Mouse (Mus musculus) left cerebral cortex, postnatal 36 days (tissue): ENCODE results near the gene Plppr2. TPM values are rescaled to one million over a fixed set of nuclear protein-coding genes. Genes with fewer than 3 reads are reported as not detected.

ENCODE experiments used
- DNase-seq, 2 experiments: peaks; one replicate each; pipeline ENCODE4 v3.0.0; 2021 to 2022; ENCODE audit warnings: low spot score in 2 of 2, mixed read lengths in 1 of 2
- intact Hi-C: fragments of 180-260 bp; cut with DNase I; formaldehyde crosslinking; loops from one replicate; pipeline ENCODE4 v1.15.1; 2025
- total RNA-seq, 2 experiments: library from RNA; stranded (reverse); gene quantifications; 2 replicates each; pipeline ENCODE4 v1.2.3; 2021

Plppr2 gene
- total RNA-seq, 2 experiments from 2014 or later, result 193 to 201 TPM

GRCm38 (mm10) chr9:21958372-21958771 lies 21.5 kb downstream of the Plppr2 start:
- DNase-seq, result no peak
- intact Hi-C loops, result no loop called here

DNA sequence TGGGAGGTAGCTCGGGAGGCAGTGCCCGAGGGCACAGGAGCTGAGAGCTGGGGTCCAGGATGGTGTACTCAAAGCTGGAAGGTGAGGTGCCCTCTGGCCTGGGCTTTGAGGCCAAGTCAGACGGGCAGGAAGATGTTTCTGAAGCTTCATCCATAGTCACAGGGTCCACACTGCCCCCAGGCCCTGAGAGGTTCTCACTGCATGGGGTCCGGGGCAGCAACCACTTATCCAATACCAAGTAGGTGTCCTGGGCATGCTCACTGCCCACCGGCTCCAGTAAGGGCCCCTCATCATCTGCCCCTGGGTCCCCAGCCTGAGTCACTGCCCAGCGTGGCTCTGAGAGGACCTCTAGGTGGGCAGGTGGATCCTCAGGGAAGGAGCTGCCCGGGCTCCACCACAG lies 22.4 kb downstream of the Plppr2 start:
- no peak for DNase-seq
- intact Hi-C loops, result no loop called here

- intact Hi-C loops, result loop anchor here (5.0 kb wide), 1 partner anchor 92 kb away; the partner anchor contains the start of gene Elavl3
- no peak for DNase-seq
Measured at GRCm38 (mm10) chr9:21960135-21960534, 23.3 kb downstream of the Plppr2 start.

GRCm38 (mm10) chr9:21960558-21961208 lies 23.9 kb downstream of the Plppr2 start:
- DNase-seq, result no peak
- intact Hi-C loops, result loop anchor here (5.0 kb wide), 1 partner anchor 92 kb away; the partner anchor contains the start of gene Elavl3

DNA sequence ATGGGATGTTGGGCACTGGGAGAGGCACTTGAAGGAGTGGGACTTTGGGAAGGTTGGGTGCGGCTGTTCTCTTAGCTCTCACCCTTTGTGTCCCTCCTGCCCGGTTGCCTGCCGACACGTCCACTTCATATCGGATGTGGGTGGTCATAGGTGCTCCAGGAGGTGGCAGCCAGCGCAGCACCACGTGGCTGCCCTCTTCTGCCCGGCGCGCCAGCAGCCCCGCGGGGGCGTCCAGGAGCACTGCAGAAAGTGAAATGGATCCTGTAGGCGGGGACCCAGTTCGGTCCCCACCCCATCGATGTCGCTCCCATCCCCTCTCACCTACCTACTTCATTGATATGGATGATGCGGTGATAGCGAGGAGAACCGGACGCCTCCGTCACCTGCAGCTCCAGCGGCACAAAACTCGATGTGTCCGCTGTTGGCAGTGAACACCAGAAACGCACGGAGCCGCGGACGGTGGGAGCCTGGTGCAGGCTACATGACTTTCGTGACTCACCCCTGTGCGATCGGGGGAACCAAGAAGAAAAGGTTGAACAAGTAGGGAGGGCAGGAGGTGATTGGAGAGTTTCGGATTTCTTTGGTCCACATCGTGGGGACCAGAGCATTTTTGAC lies 24.6 kb downstream of the Plppr2 start:
- intact Hi-C loops, result loop anchor here (5.0 kb wide), 1 partner anchor 91 kb away; the partner anchor contains the start of gene Elavl3
- DNase-seq, result no peak

GRCm38 (mm10) chr9:21962010-21962409 lies 25.2 kb downstream of the Plppr2 start:
- no peak for DNase-seq
- intact Hi-C loops, result loop anchor here (5.0 kb wide), 1 partner anchor 90 kb away; the partner anchor contains the start of gene Elavl3

GRCm38 (mm10) chr9:21962416-21963059 lies 25.7 kb downstream of the Plppr2 start:
- DNase-seq, result peak; percentile 76 to 80
- intact Hi-C loops, result loop anchor here (5.0 kb wide), 1 partner anchor 90 kb away; the partner anchor contains the start of gene Elavl3

- intact Hi-C loops, result loop anchor here (5.0 kb wide), 1 partner anchor 89 kb away; the partner anchor contains the start of gene Elavl3
- DNase-seq, result no peak
Measured at GRCm38 (mm10) chr9:21963417-21963816, 26.6 kb downstream of the Plppr2 start, which contains the start of gene Epor. Gene Epor, minus strand, starts transcription at chr9:21963506.

DNA sequence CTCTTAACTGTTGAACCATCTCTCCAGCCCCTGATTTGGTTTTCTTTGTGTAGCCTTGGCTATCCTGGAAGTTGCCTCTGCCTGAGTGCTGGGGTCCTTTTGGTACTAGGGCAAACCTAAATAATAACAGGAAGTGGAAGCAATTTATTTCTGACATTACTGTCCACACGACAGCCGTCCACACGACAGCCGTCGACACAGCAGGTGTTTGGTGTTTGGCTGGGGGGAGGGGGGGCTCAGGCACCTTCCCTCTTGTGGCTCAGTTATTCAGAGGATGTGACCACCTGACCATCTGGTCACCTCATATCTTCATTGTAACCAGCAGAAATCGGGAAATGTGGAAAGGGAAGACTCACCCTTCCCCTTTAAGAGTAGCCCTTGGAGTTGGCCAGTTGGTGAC lies 32.0 kb downstream of the Plppr2 start:
- no peak for DNase-seq
- intact Hi-C loops, result no loop called here

- no peak for DNase-seq
- intact Hi-C loops, result no loop called here
Measured at GRCm38 (mm10) chr9:21969304-21969703, 32.5 kb downstream of the Plppr2 start.

DNA sequence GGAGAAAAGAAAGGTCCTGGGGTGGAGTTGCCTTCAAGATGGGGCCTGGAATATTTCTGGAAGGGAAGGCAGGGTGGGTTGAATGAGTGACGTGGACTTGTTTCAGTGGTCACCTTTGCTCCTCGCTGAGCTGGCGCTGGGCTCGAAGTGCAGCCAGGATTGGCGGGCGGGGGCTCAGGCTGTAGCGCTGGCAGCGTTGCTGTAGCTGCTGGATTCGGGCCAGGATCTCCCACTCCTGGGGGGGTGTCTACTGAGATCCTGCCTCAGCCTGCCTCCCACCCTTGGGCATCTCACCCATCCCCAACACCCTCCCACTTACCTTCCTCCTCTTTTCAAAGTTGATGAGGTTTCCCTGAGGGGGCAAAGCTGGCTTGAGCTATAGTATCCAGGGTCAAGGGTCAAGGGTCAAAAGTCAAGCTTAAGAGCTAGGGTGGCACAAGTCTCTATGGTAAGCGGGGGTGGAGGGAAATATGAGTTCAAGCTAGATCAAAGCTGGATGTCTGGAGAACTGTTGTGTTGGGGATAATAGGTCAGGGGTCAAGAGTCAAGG lies 39.9 kb downstream of the Plppr2 start:
- no peak for DNase-seq
- intact Hi-C loops, result loop anchor here (10.0 kb wide), 1 partner anchor 168 kb away; no protein-coding TSS in a partner anchor

DNA sequence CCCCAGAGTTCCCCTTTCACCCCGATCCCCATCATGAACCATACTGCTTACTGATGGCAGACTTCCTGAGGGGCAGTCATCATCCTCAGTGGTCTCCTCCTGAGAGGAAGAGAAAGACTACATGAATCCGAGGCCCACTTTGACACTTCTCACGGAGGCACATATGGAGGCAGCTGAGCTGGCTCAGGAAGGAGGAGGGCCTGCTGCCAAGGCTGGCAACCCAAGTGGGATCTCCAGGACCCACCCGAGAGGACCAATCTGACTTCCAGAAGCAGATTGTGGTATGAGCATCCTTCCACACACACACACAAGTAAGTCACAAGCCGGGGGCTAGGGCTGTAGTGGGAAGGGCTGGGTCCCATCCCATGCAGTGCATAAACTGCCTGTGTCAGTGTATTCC lies 40.5 kb downstream of the Plppr2 start:
- intact Hi-C loops, result loop anchor here (10.0 kb wide), 1 partner anchor 167 kb away; no protein-coding TSS in a partner anchor
- DNase-seq, result no peak

DNA sequence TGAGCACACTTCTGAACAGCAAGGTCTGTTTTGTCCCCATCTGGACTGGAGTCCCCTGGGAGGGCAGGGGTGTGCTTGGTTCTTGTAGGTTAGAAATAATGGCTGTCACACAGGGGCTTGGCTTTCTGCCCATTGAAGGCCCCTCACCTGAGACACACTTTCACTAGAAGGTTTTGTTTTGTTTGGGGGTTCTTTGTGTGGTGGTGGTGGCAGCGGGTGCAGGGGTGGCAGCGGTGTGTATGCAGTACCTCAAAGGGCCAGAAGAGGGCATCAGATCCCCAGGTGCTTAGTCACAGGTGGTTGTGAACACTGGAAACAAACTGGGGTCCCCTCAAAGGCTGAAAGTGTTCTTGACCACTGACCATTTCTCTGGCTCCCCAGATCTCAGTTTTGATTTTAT lies 41.1 kb downstream of the Plppr2 start:
- DNase-seq, result no peak
- intact Hi-C loops, result loop anchor here (10.0 kb wide), 1 partner anchor 167 kb away; no protein-coding TSS in a partner anchor

DNA sequence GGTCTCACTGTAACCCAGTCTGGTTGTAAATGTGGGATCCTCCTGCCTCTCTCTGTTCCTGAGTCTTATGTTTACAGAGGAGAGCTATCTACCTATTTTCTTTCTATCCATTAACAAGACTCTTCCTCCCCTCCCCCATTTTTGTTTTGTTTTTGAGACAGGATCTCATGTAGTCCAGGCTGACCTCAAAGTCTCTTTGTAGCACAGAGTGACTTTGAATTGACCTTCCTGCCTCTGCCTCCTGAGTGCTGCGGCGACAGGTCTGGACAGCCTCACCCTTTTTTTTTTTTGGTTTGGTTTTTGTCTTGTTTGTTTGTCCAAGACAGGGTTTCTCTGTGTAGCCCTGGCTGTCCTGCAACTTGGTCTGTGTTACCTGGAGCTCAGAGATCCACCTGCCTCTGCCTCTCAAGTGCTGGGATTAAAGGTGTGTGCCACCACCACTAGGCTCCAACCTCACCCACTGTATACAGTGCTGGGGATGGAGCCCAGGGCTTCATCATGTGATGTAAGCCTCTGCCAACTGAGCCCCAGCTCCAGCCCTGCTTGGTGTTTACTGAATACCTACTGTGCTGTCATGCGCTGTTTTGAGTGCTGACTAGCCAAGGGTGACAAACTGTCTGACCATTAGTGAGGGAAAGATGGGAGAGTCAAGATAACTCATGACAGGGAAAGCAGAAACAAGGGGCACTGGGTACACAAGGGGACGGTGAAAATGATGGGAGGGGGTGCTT lies 41.7 kb downstream of the Plppr2 start:
- intact Hi-C loops, result loop anchor here (10.0 kb wide), 1 partner anchor 166 kb away; no protein-coding TSS in a partner anchor
- DNase-seq, result no peak

DNA sequence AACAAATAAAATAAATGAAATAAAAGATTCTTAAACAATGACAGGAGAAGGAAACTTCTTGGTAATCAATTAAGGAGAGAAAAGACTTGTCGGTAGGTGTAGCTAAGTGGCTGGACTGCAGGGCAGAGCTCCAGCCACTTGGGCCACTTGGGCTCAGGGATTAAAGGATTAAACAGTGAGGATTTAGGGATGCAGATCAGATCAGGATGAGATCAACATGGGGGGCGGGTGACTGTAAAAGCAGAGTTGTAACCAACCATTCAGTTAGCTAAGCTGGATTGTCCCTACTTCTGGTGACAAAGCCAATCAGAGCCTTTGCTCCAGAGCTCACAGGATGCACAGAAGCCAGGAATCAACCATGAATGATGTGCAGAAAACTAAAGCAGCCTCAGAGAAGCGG lies 47.1 kb downstream of the Plppr2 start:
- intact Hi-C loops, result no loop called here
- no peak for DNase-seq

GRCm38 (mm10) chr9:21987592-21988342 lies 50.9 kb downstream of the Plppr2 start:
- DNase-seq, result no peak
- intact Hi-C loops, result no loop called here

GRCm38 (mm10) chr9:21988421-21989101 lies 51.7 kb downstream of the Plppr2 start:
- no peak for DNase-seq
- intact Hi-C loops, result no loop called here
